Mouse (Mus musculus) brain, adult 2 months (tissue): ENCODE measurements around the gene Socs2.
"Not testable (repeated sequence)": the region's sequence is repeated elsewhere in the genome, so short reads cannot be mapped to it uniquely, and the experiment has no call there.

Source experiments
- DNase-seq: peaks from one replicate; pipeline ENCODE4 v3.0.0; 2011; ENCODE audit warnings: low read depth, low spot score

The Socs2 gene

GRCm38 (mm10) chr10:95394819-95395812 lies 21.9 kb downstream of the Socs2 start:
- no peak for DNase-seq

GRCm38 (mm10) chr10:95392073-95392472 lies 24.9 kb downstream of the Socs2 start:
- no peak for DNase-seq

- DNase-seq: no peak
These were observed 26.1 kb downstream of the Socs2 start for GRCm38 (mm10) chr10:95390871-95391270.

- not testable (repeated sequence) for DNase-seq
These were observed 27.2 kb downstream of the Socs2 start for GRCm38 (mm10) chr10:95389805-95390204.

- no peak for DNase-seq
These were observed 28.0 kb downstream of the Socs2 start for GRCm38 (mm10) chr10:95388821-95389477.

GRCm38 (mm10) chr10:95386527-95386926 lies 30.5 kb downstream of the Socs2 start:
- no peak for DNase-seq

- DNase-seq: no peak
These were observed 31.2 kb downstream of the Socs2 start for GRCm38 (mm10) chr10:95385801-95386203.

GRCm38 (mm10) chr10:95385081-95385480 lies 31.9 kb downstream of the Socs2 start:
- no peak for DNase-seq

GRCm38 (mm10) chr10:95384446-95384845 lies 32.5 kb downstream of the Socs2 start:
- DNase-seq: no peak

GRCm38 (mm10) chr10:95373340-95373739 lies 43.6 kb downstream of the Socs2 start:
- no peak for DNase-seq

GRCm38 (mm10) chr10:95371942-95372341 lies 45.0 kb downstream of the Socs2 start:
- DNase-seq: no peak

GRCm38 (mm10) chr10:95369190-95369589 lies 47.8 kb downstream of the Socs2 start:
- DNase-seq: no peak

GRCm38 (mm10) chr10:95368151-95368550 lies 48.8 kb downstream of the Socs2 start:
- DNase-seq: no peak

GRCm38 (mm10) chr10:95367661-95368089 lies 49.3 kb downstream of the Socs2 start:
- no peak for DNase-seq

GRCm38 (mm10) chr10:95367241-95367640 lies 49.7 kb downstream of the Socs2 start:
- no peak for DNase-seq

GRCm38 (mm10) chr10:95362326-95362725 lies 54.7 kb downstream of the Socs2 start:
- DNase-seq: no peak

GRCm38 (mm10) chr10:95361260-95361841 lies 55.6 kb downstream of the Socs2 start:
- no peak for DNase-seq

- DNase-seq: no peak
These were observed 56.9 kb downstream of the Socs2 start for GRCm38 (mm10) chr10:95360048-95360447.

- no peak for DNase-seq
These were observed 59.3 kb downstream of the Socs2 start for GRCm38 (mm10) chr10:95357721-95358120.

- DNase-seq: no peak
These were observed 60.3 kb downstream of the Socs2 start for GRCm38 (mm10) chr10:95356711-95357110.

- peak; percentile 23 for DNase-seq
These were observed 61.2 kb downstream of the Socs2 start for GRCm38 (mm10) chr10:95355678-95356268.

- DNase-seq: no peak
These were observed 62.3 kb downstream of the Socs2 start for GRCm38 (mm10) chr10:95354673-95355072.
